Mouse (Mus musculus) midbrain, embryonic 15.5 days (tissue): ENCODE results near the gene Slc25a33. TPM values are rescaled to one million over a fixed set of nuclear protein-coding genes. Genes with fewer than 3 reads are reported as not detected.
"Not testable (repeated sequence)": the region's sequence is repeated elsewhere in the genome, so short reads cannot be mapped to it uniquely, and the experiment has no call there.

Experiments
- ATAC-seq: fragments of 200-750 bp; cut with Nextera tagmentation; replicated peaks from 2 replicates; pipeline ENCODE4 v1.8.0; 2017; ENCODE audit warnings: moderate TSS enrichment
- H3K27ac ChIP-seq: fragments of 300-500 bp; sonication (generic); 2 replicates; pipeline ENCODE4 v1.5.1; 2015; ENCODE audit warnings: mild to moderate bottlenecking, inconsistent platforms
- H3K27me3 ChIP-seq: fragments of 300-500 bp; sonication (generic); replicated peaks from 2 replicates; pipeline ENCODE4 v1.6.1; 2015; ENCODE audit warnings: inconsistent platforms
- H3K36me3 ChIP-seq: fragments of 300-500 bp; sonication (generic); replicated peaks from 2 replicates; pipeline ENCODE4 v1.6.1; 2015; ENCODE audit warnings: inconsistent platforms
- H3K4me1 ChIP-seq: fragments of 300-500 bp; sonication (generic); 2 replicates; pipeline ENCODE4 v1.6.1; 2015; ENCODE audit warnings: inconsistent platforms
- H3K4me2 ChIP-seq: fragments of 300-500 bp; sonication (generic); 2 replicates; pipeline ENCODE4 v1.6.1; 2015; ENCODE audit warnings: inconsistent platforms, mild to moderate bottlenecking, moderate library complexity
- H3K4me3 ChIP-seq: fragments of 300-500 bp; sonication (generic); 2 replicates; pipeline ENCODE4 v1.5.1; 2015; ENCODE audit warnings: mild to moderate bottlenecking, inconsistent platforms
- H3K9ac ChIP-seq: fragments of 300-500 bp; sonication (generic); 2 replicates; pipeline ENCODE4 v1.6.1; 2015; ENCODE audit warnings: mild to moderate bottlenecking, inconsistent platforms
- H3K9me3 ChIP-seq: fragments of 300-500 bp; sonication (generic); 2 replicates; pipeline ENCODE4 v1.6.1; 2016; ENCODE audit warnings: inconsistent platforms
- WGBS: fragments of 180-500 bp; shearing (Covaris S2); methylation state at CpG from one replicate; pipeline ENCODE4 v1.1.7; 2015; ENCODE audit warnings: mixed read lengths; 5-methylcytosine and 5-hydroxymethylcytosine counted together
- polyA plus RNA-seq: library from polyadenylated mRNA; unstranded; fragments of >200 nt; fragmentation: Nextera tagmentation; extraction: Ambion mirVana; gene quantifications from 2 replicates; pipeline ENCODE4 v1.2.1, GENCODE M21; 2015

Gene Slc25a33
- polyA plus RNA-seq, 1 experiment from 2014 or later = 27.4 TPM

DNA sequence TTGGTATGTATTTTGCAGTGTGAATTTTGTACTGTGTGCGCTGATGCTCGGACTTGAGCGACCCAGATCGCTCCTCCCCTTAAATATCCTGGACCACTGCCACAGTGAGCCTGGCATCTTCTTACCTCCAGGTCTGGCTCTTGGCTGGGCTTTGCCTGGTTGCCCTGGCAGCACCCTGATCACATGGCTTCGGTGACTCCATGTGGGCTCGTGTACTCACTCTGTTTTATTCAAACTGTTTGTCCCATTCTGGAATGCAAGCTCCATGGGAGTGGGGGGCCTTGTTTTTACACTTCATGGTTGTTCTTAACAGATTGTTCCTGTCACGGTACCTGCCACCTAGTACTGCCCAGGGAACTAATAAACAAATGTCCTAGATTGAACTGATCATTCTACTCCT is 1.3 kb upstream of the Slc25a33 start:
- Histone ChIP-seq H3K4me3 (no peak overlapping the region), H3K9me3 (no peaks in the 10 kb centered on the region), H3K4me2 (no peak overlapping the region), H3K4me1 (peaks cover 15% of the 10 kb centered on the region), H3K27ac (no peak overlapping the region), H3K27me3 (peaks cover 8% of the 10 kb centered on the region; the same call in 1 of the 2 replicates), H3K9ac (no peak overlapping the region), H3K36me3 (no peaks in the 10 kb centered on the region)
- WGBS = 70% methylated on average over 7 of the region's 7 CpGs
- no peak for ATAC-seq

DNA sequence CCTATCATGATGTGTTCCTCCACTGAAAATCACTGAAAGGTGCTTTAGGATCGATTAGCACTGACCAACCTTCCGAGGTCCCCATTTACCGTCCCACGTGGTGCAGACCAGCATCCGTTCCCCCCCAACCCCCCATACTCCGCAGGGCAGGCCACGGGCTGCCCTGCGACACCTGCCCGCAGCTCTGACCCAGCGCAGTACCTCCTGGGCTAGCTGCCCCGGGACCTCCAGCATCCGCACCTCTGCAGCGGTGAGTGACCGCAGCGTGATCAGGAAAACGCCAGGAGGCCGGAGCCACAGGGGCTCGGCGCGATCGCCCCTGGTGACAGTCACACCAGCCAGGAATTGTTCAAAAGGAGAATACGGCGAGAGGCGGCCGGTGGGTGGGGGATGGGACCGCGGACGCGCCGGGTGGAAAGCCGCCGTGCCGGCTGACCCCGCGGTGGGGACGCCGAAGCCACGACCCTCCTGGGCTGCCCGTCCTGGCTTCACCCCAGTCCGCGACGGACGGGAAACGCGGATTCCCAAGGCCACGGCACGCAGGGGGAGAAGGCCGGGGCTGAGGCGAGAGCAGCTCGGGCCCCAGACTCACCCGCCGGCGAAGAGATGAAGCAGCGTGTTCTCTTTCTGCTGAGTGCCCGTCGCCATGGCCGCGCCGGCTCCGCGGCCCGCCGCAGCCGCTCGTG is 526 bp downstream of the Slc25a33 start:
- H3K4me1 ChIP-seq = peaks cover 15% of the 10 kb centered on the region
- H3K27me3 ChIP-seq = peaks cover 8% of the 10 kb centered on the region; the same call in 1 of the 2 replicates
- WGBS = under 1% methylated on average over 65 of the region's 65 CpGs
- peak overlapping the region; percentile 89 for H3K9ac ChIP-seq
- no peaks in the 10 kb centered on the region for H3K36me3 ChIP-seq
- H3K27ac ChIP-seq = peak overlapping the region; percentile 84
- ATAC-seq = peak; percentile 72
- H3K9me3 ChIP-seq = no peaks in the 10 kb centered on the region
- H3K4me2 ChIP-seq = peak overlapping the region; percentile 96
- H3K4me3 ChIP-seq = peak overlapping the region; percentile 79

DNA sequence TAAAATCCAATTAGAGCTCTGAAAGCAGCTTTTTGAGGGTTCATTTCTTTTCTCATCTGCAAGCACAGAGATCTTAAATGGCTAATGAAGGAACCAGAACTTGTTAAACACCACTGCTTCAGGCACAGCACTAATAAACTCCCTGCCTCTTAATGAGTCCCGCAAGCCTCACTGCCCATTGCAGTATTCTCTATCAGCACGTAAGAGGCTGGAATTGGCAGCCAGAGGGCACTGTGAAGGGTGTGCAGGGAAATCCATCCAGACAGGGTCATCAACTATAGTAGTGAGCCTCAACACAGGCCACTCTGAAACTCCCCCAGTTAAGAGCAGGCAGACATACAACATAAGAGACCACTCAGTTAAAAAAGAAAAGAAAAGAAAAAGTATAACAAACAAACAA is 1.7 kb downstream of the Slc25a33 start:
- Histone ChIP-seq H3K36me3 (no peaks in the 10 kb centered on the region), H3K9ac (no peak overlapping the region), H3K9me3 (no peaks in the 10 kb centered on the region), H3K27ac (no peak overlapping the region), H3K4me2 (peak overlapping the region; percentile 96), H3K27me3 (peaks cover 8% of the 10 kb centered on the region; the same call in 1 of the 2 replicates), H3K4me3 (no peak overlapping the region), H3K4me1 (peaks cover 15% of the 10 kb centered on the region)
- ATAC-seq = no peak
- 13% methylated on average over 2 of the region's 2 CpGs for WGBS

DNA sequence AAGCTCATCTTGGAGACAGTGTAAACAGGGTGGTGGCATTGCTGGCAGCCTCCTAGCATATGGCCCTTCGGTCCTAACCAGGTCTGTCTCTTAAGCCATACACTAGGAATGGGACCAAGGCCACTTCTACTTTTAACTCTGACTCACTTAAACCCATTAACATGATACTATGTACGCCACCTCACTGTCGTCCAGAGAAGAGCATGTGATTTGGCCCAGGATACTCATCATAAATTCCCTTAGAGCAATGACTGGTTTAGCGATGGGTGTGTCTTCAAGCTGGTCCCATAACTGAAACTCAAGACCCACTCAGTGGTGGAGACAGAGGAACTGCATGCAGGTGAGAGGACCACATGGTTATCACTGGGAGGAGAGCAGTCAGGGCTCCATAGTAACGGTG is 8.9 kb downstream of the Slc25a33 start:
- H3K4me2 ChIP-seq = no peak overlapping the region
- no peaks in the 10 kb centered on the region for H3K9me3 ChIP-seq
- no peak overlapping the region for H3K9ac ChIP-seq
- WGBS = 95% methylated on average over 5 of the region's 5 CpGs
- no peaks in the 10 kb centered on the region for H3K4me1 ChIP-seq
- H3K4me3 ChIP-seq = no peak overlapping the region
- H3K27ac ChIP-seq = no peak overlapping the region
- no peaks in the 10 kb centered on the region for H3K36me3 ChIP-seq
- no peak for ATAC-seq
- no peaks in the 10 kb centered on the region for H3K27me3 ChIP-seq

DNA sequence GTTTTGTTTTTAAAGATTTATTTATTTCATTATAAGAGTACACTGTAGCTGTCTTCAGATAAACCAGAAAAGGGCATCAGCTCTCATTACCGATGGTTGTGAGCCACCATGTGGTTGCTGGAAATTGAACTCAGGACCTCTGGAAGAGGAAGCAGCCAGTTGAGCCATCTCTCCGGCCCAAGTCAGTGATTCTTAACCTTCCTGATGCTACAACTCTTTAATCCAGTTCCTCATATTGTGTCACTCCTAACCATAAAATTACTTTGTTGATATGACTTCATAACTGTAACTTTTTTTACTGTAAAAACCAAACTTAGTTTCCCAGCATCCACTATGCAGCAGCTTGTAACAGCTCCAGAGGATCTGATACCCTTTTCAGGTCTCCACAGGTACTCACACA is 10.7 kb downstream of the Slc25a33 start:
- Histone ChIP-seq H3K4me1 (no peaks in the 10 kb centered on the region), H3K27me3 (no peaks in the 10 kb centered on the region), H3K9ac (no peak overlapping the region), H3K9me3 (no peaks in the 10 kb centered on the region), H3K36me3 (0 out of 2 replicates have a peak, but pooled peaks cover 3% of the 10 kb centered on the region), H3K27ac (no peak overlapping the region), H3K4me2 (no peak overlapping the region), H3K4me3 (no peak overlapping the region)
- ATAC-seq = no peak
- 83% methylated on average over 2 of the region's 2 CpGs for WGBS

DNA sequence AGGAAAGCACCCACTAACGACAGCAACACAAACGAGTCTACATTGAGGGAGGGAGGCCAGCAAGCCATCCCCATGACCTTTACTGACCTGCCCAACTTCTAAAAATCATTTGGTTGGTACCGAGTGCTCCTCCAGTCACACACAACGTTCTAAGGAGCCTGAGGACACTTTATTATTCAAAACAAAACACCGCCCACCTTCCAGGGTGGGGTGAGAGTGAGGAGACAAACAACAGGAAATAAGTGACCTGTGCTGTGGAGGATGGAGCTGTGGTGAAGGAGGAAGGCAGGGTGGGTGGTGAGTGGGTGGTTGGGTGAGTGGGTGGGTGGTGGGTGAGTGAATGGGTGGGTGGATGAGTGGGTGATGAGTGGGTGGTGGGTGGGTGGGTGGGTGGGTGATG is 14.6 kb downstream of the Slc25a33 start:
- WGBS = 72% methylated on average over 5 of the region's 5 CpGs
- Histone ChIP-seq H3K9ac (no peak overlapping the region), H3K27me3 (no peaks in the 10 kb centered on the region), H3K4me1 (no peaks in the 10 kb centered on the region), H3K9me3 (no peaks in the 10 kb centered on the region), H3K4me2 (no peak overlapping the region), H3K27ac (no peak overlapping the region), H3K4me3 (no peak overlapping the region), H3K36me3 (peaks cover 6% of the 10 kb centered on the region; the same call in 1 of the 2 replicates)
- ATAC-seq = no peak

DNA sequence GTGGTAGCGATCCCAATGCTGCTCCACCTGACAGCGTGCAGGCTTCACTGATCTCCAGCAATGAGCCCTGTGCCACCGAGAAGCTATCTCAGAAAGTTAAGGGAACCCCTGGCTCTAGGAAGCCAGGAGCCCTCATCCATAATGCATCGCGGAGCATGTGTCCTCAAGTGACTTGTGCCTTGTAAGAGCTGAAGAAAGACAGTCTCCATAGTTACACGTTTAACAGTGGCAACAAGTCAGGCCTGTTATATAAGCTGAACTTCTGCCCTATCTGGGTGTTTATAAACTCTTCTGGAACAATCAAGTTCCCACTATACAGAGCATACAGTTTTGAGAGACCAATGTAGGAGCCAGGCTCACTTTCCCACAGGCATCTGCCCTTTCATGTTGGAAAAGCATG is 15.7 kb downstream of the Slc25a33 start:
- Histone ChIP-seq H3K9me3 (no peaks in the 10 kb centered on the region), H3K4me3 (no peak overlapping the region), H3K36me3 (peaks cover 9% of the 10 kb centered on the region; the same call in 1 of the 2 replicates), H3K27ac (no peak overlapping the region), H3K4me2 (no peak overlapping the region), H3K27me3 (0 out of 2 replicates have a peak, but pooled peaks cover 4% of the 10 kb centered on the region), H3K9ac (no peak overlapping the region), H3K4me1 (no peaks in the 10 kb centered on the region)
- WGBS = 78% methylated on average over 6 of the region's 6 CpGs
- no peak for ATAC-seq

DNA sequence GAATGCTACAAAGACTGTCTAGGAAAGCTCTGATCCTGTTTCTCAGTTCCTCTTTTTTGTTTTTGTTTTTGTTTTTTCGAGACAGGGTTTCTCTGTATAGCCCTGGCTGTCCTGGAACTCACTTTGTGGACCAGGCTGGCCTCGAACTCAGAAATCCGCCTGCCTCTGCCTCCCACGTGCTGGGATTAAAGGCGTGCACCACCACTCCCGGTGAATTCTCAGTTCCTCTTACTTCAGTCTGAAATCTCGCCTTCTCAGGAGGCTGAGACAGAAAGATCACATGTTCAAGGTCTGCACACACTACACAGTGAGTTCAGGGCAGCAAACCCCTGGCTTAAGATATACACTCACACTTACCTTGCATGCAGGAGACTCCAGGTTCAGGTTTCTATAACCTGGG is 17.5 kb downstream of the Slc25a33 start:
- ATAC-seq, H3K27me3 ChIP-seq, H3K9ac ChIP-seq, H3K36me3 ChIP-seq, H3K4me2 ChIP-seq, H3K4me3 ChIP-seq, H3K4me1 ChIP-seq, H3K9me3 ChIP-seq, H3K27ac ChIP-seq: not testable (repeated sequence)
- WGBS = 88% methylated on average over 7 of the region's 7 CpGs

DNA sequence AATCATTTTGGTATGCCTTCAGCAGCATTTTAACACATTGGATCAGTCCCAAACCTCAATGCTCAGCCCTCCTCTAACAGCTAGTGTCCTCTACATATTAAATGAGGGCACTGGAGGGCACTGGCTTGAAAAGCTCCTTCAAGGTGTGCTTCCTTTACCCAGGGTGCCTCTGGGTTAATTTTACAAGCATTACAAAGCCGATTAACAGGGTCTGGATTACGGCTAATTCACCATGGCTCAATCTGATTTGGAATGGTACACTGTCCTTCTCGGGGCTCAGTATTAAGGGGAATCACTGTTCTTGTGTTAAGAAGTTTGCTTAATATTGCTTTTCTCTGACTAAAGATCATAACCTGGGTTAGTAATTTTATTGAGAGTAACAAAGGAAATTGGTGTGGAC is 21.2 kb downstream of the Slc25a33 start:
- H3K27me3 ChIP-seq = 0 out of 2 replicates have a peak, but pooled peaks cover 4% of the 10 kb centered on the region
- H3K4me3 ChIP-seq = no peak overlapping the region
- no peaks in the 10 kb centered on the region for H3K9me3 ChIP-seq
- no peak for ATAC-seq
- 32% methylated on average over 3 of the region's 3 CpGs for WGBS
- no peak overlapping the region for H3K4me2 ChIP-seq
- no peak overlapping the region for H3K9ac ChIP-seq
- peaks cover 6% of the 10 kb centered on the region; the same call in 1 of the 2 replicates for H3K36me3 ChIP-seq
- H3K4me1 ChIP-seq = peaks cover 3% of the 10 kb centered on the region; the same call in 1 of the 2 replicates
- H3K27ac ChIP-seq = no peak overlapping the region

DNA sequence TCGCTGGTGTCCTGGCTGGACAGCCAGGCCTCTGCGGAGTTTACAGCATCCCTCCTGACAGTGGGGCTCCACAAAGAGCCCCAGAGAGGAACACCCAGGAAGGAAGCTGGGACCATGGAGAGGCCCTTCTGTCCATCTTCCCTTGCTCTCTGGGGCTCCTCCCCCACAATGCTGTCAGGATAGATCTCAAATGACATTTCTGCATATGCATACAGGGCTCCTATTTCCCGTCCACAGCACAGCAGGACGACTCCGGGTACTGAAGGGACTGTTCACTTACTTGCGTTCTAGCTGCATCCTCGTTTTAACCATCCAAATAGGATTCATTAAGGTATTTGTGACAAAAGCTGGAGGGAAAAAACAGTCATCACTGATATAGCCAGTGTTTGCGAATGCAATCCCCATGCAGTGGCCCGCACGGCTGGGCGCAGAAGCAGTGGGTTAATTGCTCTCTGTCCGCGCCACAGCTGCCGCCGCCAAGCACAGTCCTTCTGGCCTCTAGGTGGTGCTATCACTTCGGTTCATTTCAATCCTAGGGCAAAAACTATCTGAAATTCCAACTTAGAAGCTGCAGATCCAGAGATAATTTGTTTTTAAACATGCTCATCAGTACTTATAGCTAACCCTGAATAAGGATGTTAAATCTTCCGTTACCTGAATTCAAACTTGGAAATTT is 21.8 kb downstream of the Slc25a33 start:
- WGBS = 19% methylated on average over 17 of the region's 17 CpGs
- Histone ChIP-seq H3K9me3 (no peaks in the 10 kb centered on the region), H3K36me3 (peaks cover 6% of the 10 kb centered on the region; the same call in 1 of the 2 replicates), H3K27me3 (0 out of 2 replicates have a peak, but pooled peaks cover 4% of the 10 kb centered on the region), H3K27ac (no peak overlapping the region), H3K4me1 (peaks cover 3% of the 10 kb centered on the region; the same call in 1 of the 2 replicates), H3K4me3 (no peak overlapping the region), H3K4me2 (no peak overlapping the region), H3K9ac (no peak overlapping the region)
- no peak for ATAC-seq

DNA sequence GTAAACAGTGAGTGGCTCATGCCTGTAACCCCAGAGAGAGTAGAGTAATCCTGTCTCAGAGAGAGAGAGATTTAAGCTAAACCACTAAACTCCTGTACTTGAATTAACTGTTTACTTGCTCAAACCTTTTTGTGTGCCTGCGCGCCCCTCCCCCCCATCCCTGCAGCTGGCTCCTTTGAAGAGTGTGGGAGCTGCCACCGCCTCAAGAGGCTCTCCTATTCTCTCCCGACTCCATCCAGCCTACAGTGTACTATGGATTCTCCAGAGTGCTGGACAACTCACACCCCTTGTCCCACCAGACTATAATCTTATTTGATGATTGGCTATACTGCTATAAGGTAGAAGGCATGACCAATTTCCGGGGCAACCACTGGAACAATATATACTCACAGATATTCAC is 23.4 kb downstream of the Slc25a33 start:
- H3K36me3 ChIP-seq = peaks cover 8% of the 10 kb centered on the region; the same call in 1 of the 2 replicates
- WGBS = 27% methylated on average over 5 of the region's 5 CpGs

DNA sequence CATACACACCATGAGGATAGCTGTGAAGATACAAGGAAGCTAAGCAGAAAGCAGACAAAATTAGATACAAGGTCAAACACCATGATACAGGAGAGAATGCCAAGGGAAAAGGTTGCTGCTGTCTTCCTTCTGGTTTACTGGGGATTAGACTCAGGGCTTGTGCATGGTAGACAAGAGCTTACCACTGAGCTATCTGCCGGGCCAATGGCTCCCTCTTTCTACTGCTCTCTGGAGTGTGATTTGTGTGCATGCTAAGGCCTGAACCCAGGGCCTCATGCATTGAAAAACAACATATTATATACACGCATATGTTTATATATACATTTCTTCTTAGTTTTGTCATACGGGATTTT is 24.4 kb downstream of the Slc25a33 start:
- H3K4me1 ChIP-seq, H3K36me3 ChIP-seq, H3K4me2 ChIP-seq, H3K27me3 ChIP-seq, ATAC-seq, H3K9me3 ChIP-seq, H3K9ac ChIP-seq, H3K27ac ChIP-seq, H3K4me3 ChIP-seq: not testable (repeated sequence)
- WGBS = 92% methylated on average over 3 of the region's 3 CpGs

More for the DNA sequence above, 23.4 kb downstream of the Slc25a33 start:
- no peak overlapping the region for H3K4me3 ChIP-seq
- no peak for ATAC-seq
- no peaks in the 10 kb centered on the region for H3K9me3 ChIP-seq
- 0 out of 2 replicates have a peak, but pooled peaks cover 4% of the 10 kb centered on the region for H3K27me3 ChIP-seq
- no peak overlapping the region for H3K4me2 ChIP-seq
- H3K9ac ChIP-seq = no peak overlapping the region
- peaks cover 3% of the 10 kb centered on the region; the same call in 1 of the 2 replicates for H3K4me1 ChIP-seq
- H3K27ac ChIP-seq = no peak overlapping the region
